Mouse (Mus musculus) layer of hippocampus, adult 2 months (tissue): ENCODE measurements around the gene Aldh3a2. TPM values are rescaled to one million over a fixed set of nuclear protein-coding genes. Genes with fewer than 3 reads are reported as not detected.
"Not testable (repeated sequence)": the region's sequence is repeated elsewhere in the genome, so short reads cannot be mapped to it uniquely, and the experiment has no call there.

ENCODE experiments used
- DNase-seq, 2 experiments: peaks; one replicate each; pipeline ENCODE4 v3.0.0; 2022; ENCODE audit warnings: low spot score in 2 of 2
- H3K27ac ChIP-seq: fragments of 200-600 bp; 2 replicates; pipeline ENCODE4 v1.8.1; 2022
- H3K4me3 ChIP-seq: fragments of 200-600 bp; 2 replicates; pipeline ENCODE4 v1.8.1; 2022; ENCODE audit warnings: mild to moderate bottlenecking
- CTCF ChIP-seq: fragments of 200-600 bp; conservative IDR thresholded peaks from 2 replicates; pipeline ENCODE4 v1.8.1; 2022; ENCODE audit warnings: antibody characterized with exemption, mild to moderate bottlenecking, moderate library complexity
- long read RNA-seq, 2 experiments: library from polyadenylated mRNA; stranded (forward); transcript quantifications; one replicate each; pipeline ENCODE4 v2.0.0; 2021; ENCODE audit warnings: borderline mapping rate in 2 of 2
- total RNA-seq, 2 experiments: library from RNA; stranded (reverse); gene quantifications; 2 replicates each; pipeline ENCODE4 v1.2.3; 2021

Gene Aldh3a2
- 10 to 100 TPM; 58.1 to 58.9 TPM for total RNA-seq
- long read RNA-seq, experiment 1, transcript Aldh3a2-202 (10 exons, 3,091 nt) = major isoform, 11 of 20 reads
- long read RNA-seq, experiment 1, partial matches to known transcripts = 2 of 20 reads
- long read RNA-seq, experiment 1, other reads (novel, unspliced or antisense) = 7 of 20 reads
- long read RNA-seq, experiment 2, transcript Aldh3a2-202 (10 exons, 3,091 nt) = major isoform, 17 of 31 reads
- long read RNA-seq, experiment 2, partial matches to known transcripts = 1 of 31 reads
- long read RNA-seq, experiment 2, other reads (novel, unspliced or antisense) = 13 of 31 reads

- H3K27ac ChIP-seq = peak within 1 kb of the TSS; percentile 97
Measured at GRCm38 (mm10) chr11:61266551-61267533, at the start of gene Aldh3a2. Aldh3a2 (minus strand) TSS chr11:61267464.

GRCm38 (mm10) chr11:61316864-61317263, 49.6 kb upstream of the Aldh3a2 start:
- DNase-seq = no peak
- no peak for TF ChIP-seq CTCF
- no peak overlapping the region for H3K4me3 ChIP-seq
- H3K27ac ChIP-seq = no peak overlapping the region

More at GRCm38 (mm10) chr11:61266551-61267533, at the start of gene Aldh3a2:
- TF ChIP-seq CTCF = peak; percentile 29; the same call in 1 of the 2 replicates
- peak; percentile 86 to 93 for DNase-seq
- peak within 1 kb of the TSS; percentile 73 for H3K4me3 ChIP-seq

GRCm38 (mm10) chr11:61310321-61310720, 43.1 kb upstream of the Aldh3a2 start:
- Histone ChIP-seq H3K27ac (no peak overlapping the region), H3K4me3 (no peak overlapping the region)
- TF ChIP-seq CTCF = no peak
- DNase-seq = no peak

- TF ChIP-seq CTCF = no peak
- Histone ChIP-seq H3K4me3 (no peak overlapping the region), H3K27ac (no peak overlapping the region)
- no peak for DNase-seq
Measured at GRCm38 (mm10) chr11:61309831-61310230, 42.6 kb upstream of the Aldh3a2 start.

- no peak for DNase-seq
- no peak for TF ChIP-seq CTCF
Measured at GRCm38 (mm10) chr11:61307795-61308194, 40.5 kb upstream of the Aldh3a2 start.

GRCm38 (mm10) chr11:61305377-61305776, 38.1 kb upstream of the Aldh3a2 start:
- TF ChIP-seq CTCF = peak; percentile 78
- DNase-seq = peak; percentile 9 to 32
- no peak overlapping the region for H3K4me3 ChIP-seq
- no peak overlapping the region for H3K27ac ChIP-seq

More at GRCm38 (mm10) chr11:61307795-61308194, 40.5 kb upstream of the Aldh3a2 start:
- Histone ChIP-seq H3K4me3 (no peak overlapping the region), H3K27ac (no peak overlapping the region)

GRCm38 (mm10) chr11:61304535-61304934, 37.3 kb upstream of the Aldh3a2 start:
- not testable (repeated sequence) for DNase-seq, H3K4me3 ChIP-seq, H3K27ac ChIP-seq

GRCm38 (mm10) chr11:61300716-61301392, 33.6 kb upstream of the Aldh3a2 start:
- DNase-seq = no peak
- no peak overlapping the region for H3K4me3 ChIP-seq
- H3K27ac ChIP-seq = no peak overlapping the region
- TF ChIP-seq CTCF = no peak

GRCm38 (mm10) chr11:61300205-61300604, 32.9 kb upstream of the Aldh3a2 start:
- H3K4me3 ChIP-seq = no peak overlapping the region
- no peak for TF ChIP-seq CTCF
- no peak for DNase-seq
- H3K27ac ChIP-seq = no peak overlapping the region

- H3K27ac ChIP-seq = no peak overlapping the region
- TF ChIP-seq CTCF = no peak
- no peak overlapping the region for H3K4me3 ChIP-seq
- no peak for DNase-seq
Measured at GRCm38 (mm10) chr11:61297901-61298300, 30.6 kb upstream of the Aldh3a2 start.

GRCm38 (mm10) chr11:61297326-61297725, 30.1 kb upstream of the Aldh3a2 start:
- Histone ChIP-seq H3K4me3 (no peak overlapping the region), H3K27ac (no peak overlapping the region)
- TF ChIP-seq CTCF = no peak
- no peak for DNase-seq

GRCm38 (mm10) chr11:61296556-61296955, 29.3 kb upstream of the Aldh3a2 start:
- TF ChIP-seq CTCF = no peak
- Histone ChIP-seq H3K4me3 (no peak overlapping the region), H3K27ac (no peak overlapping the region)
- DNase-seq = no peak

GRCm38 (mm10) chr11:61295556-61295955, 28.3 kb upstream of the Aldh3a2 start:
- no peak for TF ChIP-seq CTCF
- no peak for DNase-seq
- no peak overlapping the region for H3K4me3 ChIP-seq
- no peak overlapping the region for H3K27ac ChIP-seq
